Mouse (Mus musculus): ENCODE measurements at regions not wholly inside any gene's neighbourhood (a gene's known extent, or its start where the extent isn't known, plus 50 kb on each side); places are given as distances from the start of the nearest gene placed in this dataset.
A peak's percentile ranks its signal among the peaks of the same experiment; 100 is the strongest.

GRCm38 (mm10) chr12:92251962-92252361, 403.0 kb upstream of the Sel1l start:
- Histone ChIP-seq H3K36me3 (no peaks in the 10 kb centered on the region), H3K27me3 (no peaks in the 10 kb centered on the region), H3K27ac (no peak overlapping the region), H3K9me3 (replicated peaks) (no peaks in the 10 kb centered on the region), H3K9ac (no peak overlapping the region), H3K4me2 (no peak overlapping the region), H3K4me3 (replicated peaks) (no peak overlapping the region), H3K4me1 (no peaks in the 10 kb centered on the region)
- no peak for ATAC-seq (replicated peaks; ENCODE audit: low FRiP score)
- WGBS = 68% methylated on average over 4 of the region's 4 CpGs

GRCm38 (mm10) chr12:92246790-92247451, 398.0 kb upstream of the Sel1l start:
- 45% methylated on average over 6 of the region's 6 CpGs for WGBS
- Histone ChIP-seq H3K36me3 (no peaks in the 10 kb centered on the region), H3K9me3 (replicated peaks) (no peaks in the 10 kb centered on the region), H3K4me2 (no peak overlapping the region), H3K27me3 (no peaks in the 10 kb centered on the region), H3K9ac (no peak overlapping the region), H3K4me3 (replicated peaks) (no peak overlapping the region), H3K27ac (no peak overlapping the region), H3K4me1 (no peaks in the 10 kb centered on the region)
- ATAC-seq (replicated peaks; ENCODE audit: low FRiP score) = 0 out of 2 replicates have a peak, but pooled peaks have one; percentile 33

- Histone ChIP-seq H3K27ac (no peak overlapping the region), H3K9ac (no peak overlapping the region), H3K4me3 (replicated peaks) (no peak overlapping the region), H3K9me3 (replicated peaks) (no peaks in the 10 kb centered on the region), H3K4me2 (no peak overlapping the region), H3K36me3 (no peaks in the 10 kb centered on the region), H3K27me3 (no peaks in the 10 kb centered on the region), H3K4me1 (no peaks in the 10 kb centered on the region)
- no peak for ATAC-seq (replicated peaks; ENCODE audit: low FRiP score)
- WGBS = 68% methylated on average over 5 of the region's 5 CpGs
Observed at GRCm38 (mm10) chr12:92239956-92240699, 391.2 kb upstream of the Sel1l start.

GRCm38 (mm10) chr12:92233650-92234408, 384.9 kb upstream of the Sel1l start:
- peak; percentile 75 for ATAC-seq (replicated peaks; ENCODE audit: low FRiP score)
- H3K9ac ChIP-seq = no peak overlapping the region
- WGBS = 65% methylated on average over 3 of the region's 3 CpGs
- no peak overlapping the region for H3K4me3 ChIP-seq (replicated peaks)
- H3K4me2 ChIP-seq = no peak overlapping the region
- no peaks in the 10 kb centered on the region for H3K27me3 ChIP-seq
- H3K36me3 ChIP-seq = no peaks in the 10 kb centered on the region
- no peak overlapping the region for H3K27ac ChIP-seq
- no peaks in the 10 kb centered on the region for H3K4me1 ChIP-seq
- H3K9me3 ChIP-seq (replicated peaks) = no peaks in the 10 kb centered on the region

- Histone ChIP-seq H3K9me3 (replicated peaks) (no peaks in the 10 kb centered on the region), H3K4me3 (replicated peaks) (no peak overlapping the region), H3K9ac (no peak overlapping the region), H3K4me2 (no peak overlapping the region), H3K36me3 (no peaks in the 10 kb centered on the region), H3K4me1 (no peaks in the 10 kb centered on the region), H3K27me3 (no peaks in the 10 kb centered on the region), H3K27ac (no peak overlapping the region)
- 76% methylated on average over 4 of the region's 4 CpGs for WGBS
- ATAC-seq (replicated peaks; ENCODE audit: low FRiP score) = no peak; the same call in 1 of the 2 replicates
Observed at GRCm38 (mm10) chr12:92228585-92228984, 379.6 kb upstream of the Sel1l start.

GRCm38 (mm10) chr12:92203351-92203750, 354.4 kb upstream of the Sel1l start:
- Histone ChIP-seq H3K4me3 (replicated peaks) (no peak overlapping the region), H3K36me3 (no peaks in the 10 kb centered on the region), H3K27me3 (no peaks in the 10 kb centered on the region), H3K9ac (no peak overlapping the region), H3K27ac (no peak overlapping the region), H3K4me2 (no peak overlapping the region), H3K9me3 (replicated peaks) (no peaks in the 10 kb centered on the region), H3K4me1 (no peaks in the 10 kb centered on the region)
- 90% methylated on average over 4 of the region's 4 CpGs for WGBS
- ATAC-seq (replicated peaks; ENCODE audit: low FRiP score) = no peak

- Histone ChIP-seq H3K9ac (no peak overlapping the region), H3K9me3 (replicated peaks) (no peaks in the 10 kb centered on the region), H3K4me2 (no peak overlapping the region), H3K27ac (no peak overlapping the region), H3K4me1 (no peaks in the 10 kb centered on the region), H3K4me3 (replicated peaks) (no peak overlapping the region), H3K27me3 (no peaks in the 10 kb centered on the region), H3K36me3 (no peaks in the 10 kb centered on the region)
- no peak for ATAC-seq (replicated peaks; ENCODE audit: low FRiP score)
- 50% methylated on average over 1 of the region's 1 CpGs for WGBS
Observed at GRCm38 (mm10) chr12:92200602-92201001, 351.6 kb upstream of the Sel1l start.

GRCm38 (mm10) chr12:92198738-92199477, 350.0 kb upstream of the Sel1l start:
- Histone ChIP-seq H3K4me2 (no peak overlapping the region), H3K36me3 (no peaks in the 10 kb centered on the region), H3K4me3 (replicated peaks) (no peak overlapping the region), H3K27me3 (no peaks in the 10 kb centered on the region), H3K27ac (no peak overlapping the region), H3K4me1 (no peaks in the 10 kb centered on the region), H3K9me3 (replicated peaks) (no peaks in the 10 kb centered on the region), H3K9ac (no peak overlapping the region)
- WGBS = 85% methylated on average over 5 of the region's 5 CpGs
- ATAC-seq (replicated peaks; ENCODE audit: low FRiP score) = no peak

GRCm38 (mm10) chr12:92193934-92194685, 345.2 kb upstream of the Sel1l start:
- H3K4me1 ChIP-seq = no peaks in the 10 kb centered on the region
- H3K9ac ChIP-seq = no peak overlapping the region
- no peak overlapping the region for H3K4me3 ChIP-seq (replicated peaks)
- H3K36me3 ChIP-seq = no peaks in the 10 kb centered on the region
- no peak overlapping the region for H3K4me2 ChIP-seq
- no peaks in the 10 kb centered on the region for H3K27me3 ChIP-seq
- ATAC-seq (replicated peaks; ENCODE audit: low FRiP score) = no peak
- WGBS = 77% methylated on average over 6 of the region's 6 CpGs
- H3K27ac ChIP-seq = no peak overlapping the region
- H3K9me3 ChIP-seq (replicated peaks) = no peaks in the 10 kb centered on the region

- H3K4me1 ChIP-seq = no peaks in the 10 kb centered on the region
Observed at GRCm38 (mm10) chr12:92193199-92193933, 344.4 kb upstream of the Sel1l start.

GRCm38 (mm10) chr12:92189022-92189421, 340.1 kb upstream of the Sel1l start:
- Histone ChIP-seq H3K36me3 (no peaks in the 10 kb centered on the region), H3K27ac (no peak overlapping the region), H3K4me3 (replicated peaks) (no peak overlapping the region), H3K27me3 (no peaks in the 10 kb centered on the region), H3K4me2 (no peak overlapping the region), H3K9me3 (replicated peaks) (no peaks in the 10 kb centered on the region), H3K4me1 (peaks cover 7% of the 10 kb centered on the region; the same call in 1 of the 2 replicates), H3K9ac (no peak overlapping the region)
- ATAC-seq (replicated peaks; ENCODE audit: low FRiP score) = no peak

More at GRCm38 (mm10) chr12:92193199-92193933, 344.4 kb upstream of the Sel1l start:
- no peak overlapping the region for H3K27ac ChIP-seq
- H3K9ac ChIP-seq = no peak overlapping the region
- ATAC-seq (replicated peaks; ENCODE audit: low FRiP score) = no peak
- no peaks in the 10 kb centered on the region for H3K27me3 ChIP-seq
- WGBS = 68% methylated on average over 8 of the region's 8 CpGs
- no peaks in the 10 kb centered on the region for H3K36me3 ChIP-seq
- H3K4me2 ChIP-seq = no peak overlapping the region
- H3K9me3 ChIP-seq (replicated peaks) = no peaks in the 10 kb centered on the region
- H3K4me3 ChIP-seq (replicated peaks) = no peak overlapping the region
